Mouse (Mus musculus): ENCODE results near the gene Slc1a7. TPM values are rescaled to one million over a fixed set of nuclear protein-coding genes. Genes with fewer than 3 reads are reported as not detected.

The Slc1a7 gene
- polyA plus RNA-seq, 1 experiment from 2014 or later = not detected

DNA sequence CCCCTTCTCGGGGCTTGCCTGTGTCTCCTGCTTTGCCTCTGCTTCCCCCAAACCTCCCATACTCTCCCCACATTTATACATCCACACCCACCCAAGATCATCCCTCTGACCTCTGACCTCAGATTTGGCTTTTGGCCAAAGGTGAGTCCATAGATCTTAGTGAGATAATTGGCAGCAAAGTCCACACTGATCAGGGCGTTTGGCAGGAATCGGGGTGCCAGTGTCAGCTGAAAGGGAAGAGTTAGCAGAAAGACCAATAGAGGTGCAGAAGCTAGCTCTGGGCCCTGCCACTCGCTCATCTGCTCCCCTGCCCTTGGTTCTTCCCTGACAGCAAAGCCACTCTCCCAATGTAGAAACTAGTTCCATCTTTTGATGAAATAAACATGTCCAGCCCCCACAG lies 55.1 kb downstream of the Slc1a7 start:
- DNase-seq (ENCODE audit: low spot score) (no peak), ATAC-seq (ENCODE audit: low FRiP score) (no peak)

GRCm38 (mm10) chr4:108024641-108025040 lies 56.5 kb downstream of the Slc1a7 start:
- H3K4me3 ChIP-seq (ENCODE audit: low read depth, low read length) = no peak overlapping the region
- DNase-seq (ENCODE audit: low spot score) (no peak), ATAC-seq (ENCODE audit: low FRiP score) (no peak)
- no peak overlapping the region for H3K27ac ChIP-seq (ENCODE audit: low read depth, low read length)
- 70% methylated on average over 5 of the region's 5 CpGs for WGBS
- no peak overlapping the region for H3K4me2 ChIP-seq (replicated peaks; ENCODE audit: low read depth, low read length)
- no peaks in the 10 kb centered on the region for H3K4me1 ChIP-seq (replicated peaks; ENCODE audit: control insufficient read depth, insufficient read depth, low read length)
- no peak overlapping the region for H3K9ac ChIP-seq (ENCODE audit: low read depth, low read length)
- no peaks in the 10 kb centered on the region for H3K27me3 ChIP-seq (ENCODE audit: control insufficient read depth, insufficient read depth, low read length)
- no peaks in the 10 kb centered on the region for H3K9me3 ChIP-seq (ENCODE audit: control insufficient read depth, low read length)
- no peaks in the 10 kb centered on the region for H3K36me3 ChIP-seq (ENCODE audit: control insufficient read depth, insufficient read depth, low read length)

More for the DNA sequence above, 55.1 kb downstream of the Slc1a7 start:
- Histone ChIP-seq H3K9ac (ENCODE audit: low read depth, low read length) (no peak overlapping the region), H3K27ac (ENCODE audit: low read depth, low read length) (no peak overlapping the region), H3K4me3 (ENCODE audit: low read depth, low read length) (no peak overlapping the region), H3K27me3 (ENCODE audit: control insufficient read depth, insufficient read depth, low read length) (no peaks in the 10 kb centered on the region), H3K36me3 (ENCODE audit: control insufficient read depth, insufficient read depth, low read length) (no peaks in the 10 kb centered on the region), H3K4me2 (replicated peaks; ENCODE audit: low read depth, low read length) (no peak overlapping the region), H3K9me3 (ENCODE audit: control insufficient read depth, low read length) (no peaks in the 10 kb centered on the region), H3K4me1 (replicated peaks; ENCODE audit: control insufficient read depth, insufficient read depth, low read length) (no peaks in the 10 kb centered on the region)
- WGBS = 87% methylated on average over 4 of the region's 4 CpGs

DNA sequence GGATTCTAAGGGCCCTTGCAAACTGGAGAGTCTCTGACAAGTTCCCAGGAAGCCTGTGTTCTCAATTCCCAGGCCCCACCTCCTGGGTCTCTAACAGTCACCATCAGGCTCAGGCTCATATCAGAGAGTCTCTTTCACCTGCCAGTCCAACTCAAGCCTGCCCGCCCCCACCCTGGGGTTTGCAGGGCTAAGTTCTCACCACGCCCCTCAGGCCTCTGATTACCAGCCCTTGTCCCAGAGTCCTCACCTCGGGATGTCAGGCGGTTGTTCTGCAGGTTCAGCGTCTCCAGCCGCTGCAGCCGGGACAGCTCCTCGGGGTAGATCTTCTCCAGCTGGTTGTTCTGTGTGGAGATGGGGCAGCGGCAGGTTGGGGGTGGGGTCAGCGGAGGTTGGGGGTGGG lies 57.1 kb downstream of the Slc1a7 start:
- Histone ChIP-seq H3K27ac (ENCODE audit: low read depth, low read length) (no peak overlapping the region), H3K4me1 (replicated peaks; ENCODE audit: control insufficient read depth, insufficient read depth, low read length) (no peaks in the 10 kb centered on the region), H3K4me3 (ENCODE audit: low read depth, low read length) (no peak overlapping the region), H3K9me3 (ENCODE audit: control insufficient read depth, low read length) (no peaks in the 10 kb centered on the region), H3K9ac (ENCODE audit: low read depth, low read length) (no peak overlapping the region), H3K27me3 (ENCODE audit: control insufficient read depth, insufficient read depth, low read length) (peaks cover 5% of the 10 kb centered on the region), H3K36me3 (ENCODE audit: control insufficient read depth, insufficient read depth, low read length) (no peaks in the 10 kb centered on the region), H3K4me2 (replicated peaks; ENCODE audit: low read depth, low read length) (no peak overlapping the region; the same call in 1 of the 2 replicates)
- no peak for DNase-seq (ENCODE audit: low spot score)
- 3% methylated on average over 10 of the region's 10 CpGs for WGBS
- no peak for ATAC-seq (ENCODE audit: low FRiP score)

DNA sequence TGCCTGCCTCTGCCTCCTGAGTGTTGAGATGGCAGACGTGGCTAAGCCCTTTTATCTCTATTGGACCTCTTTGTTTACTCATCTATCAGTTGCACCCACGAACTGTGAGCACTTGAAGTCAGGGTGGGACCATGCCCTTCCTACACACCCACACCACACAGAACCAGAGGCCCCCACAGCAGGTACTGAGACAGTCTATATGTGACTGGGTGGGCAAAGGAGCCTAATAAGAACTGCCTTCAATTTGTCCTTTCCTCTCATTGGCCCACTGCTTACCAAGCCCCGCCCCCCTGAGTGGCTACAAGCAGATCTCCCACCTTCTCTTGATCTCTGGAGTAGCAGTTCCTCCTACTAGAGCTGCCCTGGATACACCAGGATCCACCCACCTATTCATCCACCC lies 58.1 kb downstream of the Slc1a7 start:
- 32% methylated on average over 3 of the region's 3 CpGs for WGBS
- H3K4me3 ChIP-seq (ENCODE audit: low read depth, low read length) = no peak overlapping the region
- DNase-seq (ENCODE audit: low spot score) = no peak
- H3K4me2 ChIP-seq (replicated peaks; ENCODE audit: low read depth, low read length) = no peak overlapping the region
- no peaks in the 10 kb centered on the region for H3K9me3 ChIP-seq (ENCODE audit: control insufficient read depth, low read length)
- peaks cover 15% of the 10 kb centered on the region for H3K27me3 ChIP-seq (ENCODE audit: control insufficient read depth, insufficient read depth, low read length)
- no peak overlapping the region for H3K9ac ChIP-seq (ENCODE audit: low read depth, low read length)
- H3K4me1 ChIP-seq (replicated peaks; ENCODE audit: control insufficient read depth, insufficient read depth, low read length) = peaks cover 1% of the 10 kb centered on the region; the same call in 1 of the 2 replicates
- no peak for ATAC-seq (ENCODE audit: low FRiP score)
- H3K27ac ChIP-seq (ENCODE audit: low read depth, low read length) = no peak overlapping the region
- H3K36me3 ChIP-seq (ENCODE audit: control insufficient read depth, insufficient read depth, low read length) = no peaks in the 10 kb centered on the region

DNA sequence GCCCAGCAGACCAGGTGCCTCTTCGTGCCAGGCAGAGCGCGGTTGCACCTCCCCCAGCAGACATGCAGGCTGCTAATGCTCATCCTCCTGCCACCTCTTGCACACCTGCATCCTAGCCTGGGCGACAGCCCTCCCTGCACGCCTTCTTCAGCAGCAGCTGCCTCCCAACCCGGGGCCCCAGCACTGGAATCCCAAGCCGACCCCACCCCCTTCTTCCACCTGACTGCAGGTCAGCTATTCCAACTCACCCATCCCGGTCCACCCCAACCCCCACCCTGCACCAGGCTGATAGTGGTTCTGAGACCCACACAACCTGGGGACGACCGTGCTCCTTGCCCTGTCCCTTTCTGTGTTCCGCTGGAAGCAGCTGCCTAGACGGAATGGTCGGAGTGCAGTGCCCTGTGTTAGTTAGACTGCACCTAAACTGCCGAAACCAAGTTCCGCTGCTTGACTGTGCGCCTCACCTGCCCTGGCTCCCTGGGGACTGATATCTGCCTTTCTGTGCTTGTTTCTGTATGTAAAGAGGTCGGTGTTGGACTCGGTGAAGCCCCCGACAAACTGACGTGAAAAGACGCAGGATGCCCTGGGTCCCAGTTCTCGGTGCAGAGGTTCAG lies 62.9 kb downstream of the Slc1a7 start:
- H3K4me1 ChIP-seq (replicated peaks; ENCODE audit: control insufficient read depth, insufficient read depth, low read length) = peaks cover 10% of the 10 kb centered on the region
- H3K4me2 ChIP-seq (replicated peaks; ENCODE audit: low read depth, low read length) = peak overlapping the region; percentile 98
- no peaks in the 10 kb centered on the region for H3K9me3 ChIP-seq (ENCODE audit: control insufficient read depth, low read length)
- ATAC-seq (ENCODE audit: low FRiP score) = no peak
- H3K4me3 ChIP-seq (ENCODE audit: low read depth, low read length) = peak overlapping the region; percentile 56
- H3K27me3 ChIP-seq (ENCODE audit: control insufficient read depth, insufficient read depth, low read length) = peaks cover 37% of the 10 kb centered on the region
- H3K36me3 ChIP-seq (ENCODE audit: control insufficient read depth, insufficient read depth, low read length) = no peaks in the 10 kb centered on the region
- H3K27ac ChIP-seq (ENCODE audit: low read depth, low read length) = no peak overlapping the region
- peak; percentile 42 for DNase-seq (ENCODE audit: low spot score)
- peak overlapping the region; percentile 49; the same call in 1 of the 2 replicates for H3K9ac ChIP-seq (ENCODE audit: low read depth, low read length)
- WGBS = 3% methylated on average over 22 of the region's 22 CpGs

- no peaks in the 10 kb centered on the region for H3K36me3 ChIP-seq (ENCODE audit: control insufficient read depth, insufficient read depth, low read length)
- peak overlapping the region; percentile 98 for H3K4me2 ChIP-seq (replicated peaks; ENCODE audit: low read depth, low read length)
- WGBS = 2% methylated on average over 80 of the region's 86 CpGs
- H3K4me1 ChIP-seq (replicated peaks; ENCODE audit: control insufficient read depth, insufficient read depth, low read length) = peaks cover 10% of the 10 kb centered on the region
- H3K9me3 ChIP-seq (ENCODE audit: control insufficient read depth, low read length) = no peaks in the 10 kb centered on the region
- H3K27me3 ChIP-seq (ENCODE audit: control insufficient read depth, insufficient read depth, low read length) = peaks cover 37% of the 10 kb centered on the region
- DNase-seq (ENCODE audit: low spot score) (peak; percentile 51), ATAC-seq (ENCODE audit: low FRiP score) (peak; percentile 43; the same call in 1 of the 2 replicates)
- peak overlapping the region; percentile 49 for H3K9ac ChIP-seq (ENCODE audit: low read depth, low read length)
- H3K27ac ChIP-seq (ENCODE audit: low read depth, low read length) = no peak overlapping the region
- peak overlapping the region; percentile 56 for H3K4me3 ChIP-seq (ENCODE audit: low read depth, low read length)
Observed at GRCm38 (mm10) chr4:108031502-108032351, 63.6 kb downstream of the Slc1a7 start.

DNA sequence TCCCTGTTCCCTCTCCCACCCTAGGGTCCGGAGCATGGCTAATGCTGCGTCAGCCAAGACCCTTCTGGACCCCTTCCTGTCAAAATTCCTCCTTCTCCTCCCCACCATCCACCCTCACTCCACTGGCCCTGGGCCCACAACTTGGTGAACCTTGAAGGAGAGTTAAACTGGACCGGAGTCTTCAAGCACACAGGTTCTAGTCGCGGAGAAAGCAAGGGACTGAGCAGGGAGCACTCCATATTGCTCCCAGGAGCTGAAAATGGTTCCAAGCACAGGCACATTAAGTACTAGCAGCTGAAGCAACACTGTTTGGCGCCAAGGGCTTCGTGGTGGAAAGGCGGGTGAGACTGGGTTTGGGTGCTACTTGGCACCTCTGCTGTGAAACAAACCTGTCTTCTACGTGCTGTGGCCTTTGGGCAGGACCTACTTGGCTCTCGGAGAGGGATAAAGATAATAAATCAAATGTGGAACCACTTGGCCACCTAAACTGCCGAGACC lies 64.3 kb downstream of the Slc1a7 start:
- no peak for DNase-seq (ENCODE audit: low spot score)
- WGBS = 40% methylated on average over 11 of the region's 11 CpGs
- H3K27me3 ChIP-seq (ENCODE audit: control insufficient read depth, insufficient read depth, low read length) = peaks cover 37% of the 10 kb centered on the region

GRCm38 (mm10) chr4:108033041-108033764 lies 65.1 kb downstream of the Slc1a7 start:
- H3K9me3 ChIP-seq (ENCODE audit: control insufficient read depth, low read length) = no peaks in the 10 kb centered on the region
- no peak overlapping the region for H3K4me2 ChIP-seq (replicated peaks; ENCODE audit: low read depth, low read length)
- no peaks in the 10 kb centered on the region for H3K36me3 ChIP-seq (ENCODE audit: control insufficient read depth, insufficient read depth, low read length)
- H3K4me1 ChIP-seq (replicated peaks; ENCODE audit: control insufficient read depth, insufficient read depth, low read length) = peaks cover 10% of the 10 kb centered on the region
- H3K4me3 ChIP-seq (ENCODE audit: low read depth, low read length) = no peak overlapping the region
- no peak overlapping the region for H3K27ac ChIP-seq (ENCODE audit: low read depth, low read length)
- DNase-seq (ENCODE audit: low spot score) (no peak), ATAC-seq (ENCODE audit: low FRiP score) (no peak)
- H3K27me3 ChIP-seq (ENCODE audit: control insufficient read depth, insufficient read depth, low read length) = peaks cover 37% of the 10 kb centered on the region
- WGBS = 80% methylated on average over 8 of the region's 8 CpGs
- no peak overlapping the region for H3K9ac ChIP-seq (ENCODE audit: low read depth, low read length)

More for the DNA sequence above, 64.3 kb downstream of the Slc1a7 start:
- no peak overlapping the region for H3K27ac ChIP-seq (ENCODE audit: low read depth, low read length)
- H3K9ac ChIP-seq (ENCODE audit: low read depth, low read length) = no peak overlapping the region; the same call in 1 of the 2 replicates
- peak overlapping the region; percentile 56 for H3K4me3 ChIP-seq (ENCODE audit: low read depth, low read length)
- no peaks in the 10 kb centered on the region for H3K9me3 ChIP-seq (ENCODE audit: control insufficient read depth, low read length)
- H3K4me1 ChIP-seq (replicated peaks; ENCODE audit: control insufficient read depth, insufficient read depth, low read length) = peaks cover 10% of the 10 kb centered on the region
- H3K36me3 ChIP-seq (ENCODE audit: control insufficient read depth, insufficient read depth, low read length) = no peaks in the 10 kb centered on the region
- no peak for ATAC-seq (ENCODE audit: low FRiP score)
- peak overlapping the region; percentile 98 for H3K4me2 ChIP-seq (replicated peaks; ENCODE audit: low read depth, low read length)

All from hindbrain, embryonic 11.5 days (tissue).